Mouse (Mus musculus) ES-E14 (cell line): ENCODE measurements around the gene Pus3.

ENCODE experiments used
- CHD2 ChIP-seq: IDR thresholded peaks from 2 replicates; pipeline ENCODE4 v1.6.1; 2014; ENCODE audit warnings: mild to moderate bottlenecking, low read depth, low read length, inconsistent platforms
- HCFC1 ChIP-seq: IDR thresholded peaks from 2 replicates; pipeline ENCODE4 v1.6.1; 2012; ENCODE audit warnings: low read length, inconsistent platforms, borderline replicate concordance; ENCODE audit not compliant: insufficient read depth
- MAFK ChIP-seq: IDR thresholded peaks from 2 replicates; pipeline ENCODE4 v1.6.1; 2014; ENCODE audit warnings: mild to moderate bottlenecking, low read depth, low read length, inconsistent platforms; ENCODE audit not compliant: insufficient read depth
- ZC3H11A ChIP-seq: IDR thresholded peaks from 2 replicates; pipeline ENCODE4 v1.6.1; 2012; ENCODE audit warnings: low read depth, mild to moderate bottlenecking, inconsistent platforms, low read length, borderline replicate concordance
- ZNF384 ChIP-seq: IDR thresholded peaks from 2 replicates; pipeline ENCODE4 v1.6.1; 2012; ENCODE audit warnings: low read depth, low read length, inconsistent platforms

GRCm38 (mm10) chr9:35614005-35614404 is 55.6 kb downstream of the Pus3 start:
- TF ChIP-seq ZC3H11A (no peak), HCFC1 (no peak), MAFK (no peak), ZNF384 (no peak), CHD2 (no peak)
